Mouse (Mus musculus) heart, embryonic 13.5 days (tissue): ENCODE results near the gene Zcchc2. TPM values are rescaled to one million over a fixed set of nuclear protein-coding genes. Genes with fewer than 3 reads are reported as not detected.

Experiments
- ATAC-seq: fragments of 200-750 bp; cut with Nextera tagmentation; 2 replicates; pipeline ENCODE4 v1.8.0; 2017; ENCODE audit warnings: moderate TSS enrichment; ENCODE audit not compliant: insufficient number of reproducible peaks, low FRiP score, low TSS enrichment; ENCODE audit errors: extremely low read depth
- H3K27ac ChIP-seq: fragments of 300-500 bp; sonication (generic); replicated peaks from 2 replicates; pipeline ENCODE4 v1.5.1; 2015; ENCODE audit warnings: moderate library complexity, mild to moderate bottlenecking, inconsistent platforms
- H3K27me3 ChIP-seq: fragments of 300-500 bp; sonication (generic); replicated peaks from 2 replicates; pipeline ENCODE4 v1.6.1; 2015; ENCODE audit warnings: mild to moderate bottlenecking, inconsistent platforms
- H3K36me3 ChIP-seq: fragments of 300-500 bp; sonication (generic); 2 replicates; pipeline ENCODE4 v1.6.1; 2015; ENCODE audit warnings: mild to moderate bottlenecking, inconsistent platforms
- H3K4me1 ChIP-seq: fragments of 300-500 bp; sonication (generic); 2 replicates; pipeline ENCODE4 v1.6.1; 2015; ENCODE audit warnings: inconsistent platforms
- H3K4me2 ChIP-seq: fragments of 300-500 bp; sonication (generic); 2 replicates; pipeline ENCODE4 v1.6.1; 2015; ENCODE audit warnings: inconsistent platforms, mild to moderate bottlenecking, moderate library complexity
- H3K4me3 ChIP-seq: fragments of 300-500 bp; sonication (generic); 2 replicates; pipeline ENCODE4 v1.5.1; 2015; ENCODE audit warnings: moderate library complexity, mild to moderate bottlenecking, inconsistent platforms
- H3K9ac ChIP-seq: fragments of 300-500 bp; sonication (generic); 2 replicates; pipeline ENCODE4 v1.6.1; 2015; ENCODE audit warnings: inconsistent platforms, mild to moderate bottlenecking, moderate library complexity
- H3K9me3 ChIP-seq: fragments of 300-500 bp; sonication (generic); 2 replicates; pipeline ENCODE4 v1.6.1; 2016; ENCODE audit warnings: inconsistent platforms
- WGBS: fragments of 180-500 bp; shearing (Covaris S2); methylation state at CpG from one replicate; pipeline ENCODE4 v1.1.7; 2015; ENCODE audit warnings: mixed read lengths; 5-methylcytosine and 5-hydroxymethylcytosine counted together
- polyA plus RNA-seq: library from polyadenylated mRNA; unstranded; fragments of >200 nt; fragmentation: Nextera tagmentation; extraction: Ambion mirVana; gene quantifications from 2 replicates; pipeline ENCODE4 v1.2.1, GENCODE M21; 2015

Zcchc2 gene
- polyA plus RNA-seq, 1 experiment from 2014 or later: 1.3 TPM

DNA sequence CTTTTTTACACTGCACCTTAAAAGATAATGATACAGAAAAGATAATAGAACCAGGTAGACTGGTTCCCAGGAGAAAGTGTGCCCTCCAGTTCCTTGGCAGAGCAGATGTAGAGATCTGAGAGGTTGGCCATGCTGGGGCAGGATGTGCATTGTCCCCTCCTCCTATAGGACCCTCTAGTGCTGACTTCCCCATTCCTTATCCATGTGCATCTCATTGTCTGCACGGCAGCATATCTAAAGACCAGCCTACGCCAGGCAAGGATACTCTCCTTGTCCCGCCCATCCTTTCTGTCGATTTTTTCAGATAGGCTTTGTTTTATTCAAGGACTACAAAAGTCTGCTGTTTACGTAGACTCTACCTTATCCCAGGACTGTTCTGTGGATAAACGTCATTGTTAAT, 26.1 kb downstream of the Zcchc2 start:
- Histone ChIP-seq H3K4me2 (no peak overlapping the region), H3K4me1 (peaks cover 2% of the 10 kb centered on the region), H3K27me3 (no peaks in the 10 kb centered on the region), H3K4me3 (no peak overlapping the region), H3K9ac (no peak overlapping the region), H3K9me3 (no peaks in the 10 kb centered on the region), H3K36me3 (peaks cover 82% of the 10 kb centered on the region), H3K27ac (no peak overlapping the region)
- no peak for ATAC-seq
- WGBS: 64% methylated on average over 6 of the region's 6 CpGs

DNA sequence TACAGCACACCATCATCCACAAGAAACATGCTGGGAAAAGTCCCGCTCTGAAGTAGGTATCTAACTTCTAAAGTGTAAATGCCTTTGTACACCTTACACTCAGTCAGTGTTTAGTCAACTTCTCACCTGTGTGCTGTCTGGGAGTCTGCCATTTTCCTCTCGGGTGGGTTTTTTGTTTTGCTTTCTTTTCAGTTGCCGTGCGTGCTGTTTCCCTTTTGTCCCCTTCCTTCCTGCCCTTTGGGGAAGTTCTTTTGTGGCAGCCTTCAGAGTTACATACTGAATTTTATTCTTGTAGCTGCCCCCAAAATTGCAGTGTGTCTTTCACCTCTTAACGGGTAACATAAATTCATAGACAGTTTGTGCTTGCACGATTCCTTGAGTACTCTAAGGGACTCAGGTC, 29.6 kb downstream of the Zcchc2 start:
- H3K36me3 ChIP-seq: peaks cover 96% of the 10 kb centered on the region
- H3K27me3 ChIP-seq: no peaks in the 10 kb centered on the region
- H3K4me1 ChIP-seq: no peaks in the 10 kb centered on the region
- ATAC-seq: no peak
- no peak overlapping the region for H3K4me2 ChIP-seq
- H3K27ac ChIP-seq: no peak overlapping the region
- H3K9ac ChIP-seq: no peak overlapping the region
- no peaks in the 10 kb centered on the region for H3K9me3 ChIP-seq
- no peak overlapping the region for H3K4me3 ChIP-seq
- WGBS: 80% methylated on average over 6 of the region's 6 CpGs

DNA sequence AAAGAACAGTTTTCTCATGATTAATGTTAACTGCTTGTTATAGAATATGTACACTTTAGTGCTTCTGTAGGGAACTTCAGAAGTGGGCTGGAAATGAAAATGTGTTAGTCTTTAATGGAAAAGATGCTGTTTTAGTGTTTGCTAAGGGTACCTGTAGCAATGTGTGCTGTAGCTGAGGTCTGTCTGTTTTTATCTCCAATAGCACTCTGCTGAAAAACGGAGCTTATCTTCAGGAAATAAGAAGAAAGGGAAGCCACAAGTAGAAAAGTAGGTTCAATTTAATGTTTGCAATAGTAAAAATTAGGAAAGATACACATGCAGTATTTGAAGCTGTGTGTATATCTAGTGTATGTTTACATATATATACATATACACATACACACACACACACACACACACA, 32.8 kb downstream of the Zcchc2 start:
- Histone ChIP-seq H3K9me3 (no peaks in the 10 kb centered on the region), H3K9ac (no peak overlapping the region), H3K4me3 (no peak overlapping the region), H3K36me3 (peaks cover 90% of the 10 kb centered on the region), H3K27ac (no peak overlapping the region), H3K4me2 (no peak overlapping the region), H3K27me3 (no peaks in the 10 kb centered on the region), H3K4me1 (no peaks in the 10 kb centered on the region)
- no peak for ATAC-seq
- 47% methylated on average over 1 of the region's 1 CpGs for WGBS

DNA sequence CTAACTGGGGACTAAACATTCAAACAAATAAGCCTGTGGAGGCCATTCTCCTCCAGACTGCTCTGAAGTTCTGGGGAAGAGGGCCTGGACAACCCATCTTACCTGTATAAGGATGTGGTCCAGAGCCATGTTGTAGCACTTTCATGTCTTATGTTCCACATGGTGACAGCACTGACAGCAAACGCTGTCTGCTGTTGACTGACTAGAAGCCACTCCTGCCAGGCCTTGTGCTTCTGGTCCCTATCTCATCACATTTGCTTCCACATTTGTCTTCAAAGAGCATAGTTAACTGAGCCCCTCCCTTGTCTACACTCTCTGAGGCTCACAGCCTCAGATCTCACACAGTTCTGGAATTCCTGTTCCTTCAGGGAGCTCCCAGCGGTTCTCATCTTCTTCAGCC, 34.0 kb downstream of the Zcchc2 start:
- Histone ChIP-seq H3K4me2 (no peak overlapping the region), H3K4me3 (no peak overlapping the region), H3K4me1 (0 out of 2 replicates have a peak, but pooled peaks cover 5% of the 10 kb centered on the region), H3K36me3 (peaks cover 90% of the 10 kb centered on the region), H3K27me3 (no peaks in the 10 kb centered on the region), H3K9me3 (no peaks in the 10 kb centered on the region), H3K27ac (no peak overlapping the region), H3K9ac (no peak overlapping the region)
- no peak for ATAC-seq
- WGBS: 58% methylated on average over 2 of the region's 2 CpGs

DNA sequence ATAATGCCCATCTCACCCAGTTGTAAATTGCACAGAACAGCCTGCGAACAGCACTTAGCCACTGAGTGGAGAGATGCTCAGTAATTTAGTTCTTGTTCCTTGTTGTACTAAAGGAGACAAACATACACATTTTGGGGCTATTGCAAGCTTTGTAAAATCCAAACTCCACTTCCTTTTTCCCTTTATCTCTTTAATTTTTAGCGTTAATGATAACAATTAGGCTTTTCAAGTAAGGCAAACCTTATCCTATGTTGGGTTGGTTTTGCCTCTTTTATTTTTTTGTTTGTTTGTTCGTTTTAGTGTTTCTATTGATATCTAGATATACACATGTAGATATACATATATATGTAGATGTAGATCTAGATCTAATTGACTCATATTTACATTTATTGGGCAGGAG, 34.6 kb downstream of the Zcchc2 start:
- Histone ChIP-seq H3K27me3 (no peaks in the 10 kb centered on the region), H3K36me3 (peaks cover 91% of the 10 kb centered on the region), H3K27ac (no peak overlapping the region), H3K9ac (no peak overlapping the region), H3K4me2 (no peak overlapping the region), H3K4me1 (0 out of 2 replicates have a peak, but pooled peaks cover 5% of the 10 kb centered on the region), H3K4me3 (no peak overlapping the region), H3K9me3 (no peaks in the 10 kb centered on the region)
- no peak for ATAC-seq
- WGBS: 82% methylated on average over 3 of the region's 3 CpGs

DNA sequence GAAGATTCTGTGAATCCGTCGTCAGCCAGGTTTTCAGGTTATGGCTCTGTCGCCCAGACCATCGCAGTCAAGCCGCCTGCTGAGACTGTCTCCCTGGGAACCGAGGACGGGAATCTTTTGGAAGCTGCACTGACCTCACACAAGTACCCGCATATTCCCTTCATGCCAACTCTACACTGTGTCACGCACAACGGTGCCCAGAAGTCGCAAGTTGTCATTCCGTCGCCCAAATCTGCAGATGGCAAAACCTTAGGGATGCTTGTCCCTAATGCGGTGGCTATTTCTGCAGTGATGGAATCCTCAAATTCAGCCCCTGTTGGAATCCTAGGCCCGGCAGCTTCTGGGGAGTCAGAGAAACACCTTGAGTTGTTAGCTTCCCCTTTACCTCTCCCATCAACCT, 39.6 kb downstream of the Zcchc2 start:
- Histone ChIP-seq H3K36me3 (peaks cover 74% of the 10 kb centered on the region), H3K9ac (no peak overlapping the region), H3K27me3 (no peaks in the 10 kb centered on the region), H3K4me3 (no peak overlapping the region), H3K4me1 (peaks cover 9% of the 10 kb centered on the region; the same call in 1 of the 2 replicates), H3K4me2 (no peak overlapping the region), H3K27ac (no peak overlapping the region), H3K9me3 (no peaks in the 10 kb centered on the region)
- 94% methylated on average over 15 of the region's 15 CpGs for WGBS
- no peak for ATAC-seq

DNA sequence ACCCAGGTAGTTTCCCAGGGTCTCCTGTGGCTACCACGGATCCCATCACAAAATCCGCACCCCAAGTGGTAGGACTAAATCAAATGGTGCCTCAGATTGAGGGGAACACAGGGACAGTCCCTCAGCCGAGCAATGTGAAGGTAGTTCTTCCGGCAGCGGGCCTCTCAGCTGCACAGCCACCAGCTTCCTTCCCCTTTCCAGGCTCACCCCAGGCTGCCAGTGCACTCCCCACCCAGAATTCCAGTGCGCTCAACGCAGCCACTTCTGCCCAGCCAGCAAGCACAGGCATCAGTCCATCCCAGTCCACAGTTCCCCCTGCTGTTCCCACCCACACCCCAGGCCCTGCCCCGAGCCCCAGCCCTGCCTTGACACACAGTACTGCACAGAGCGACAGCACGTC, 40.1 kb downstream of the Zcchc2 start:
- no peak for ATAC-seq
- H3K27ac ChIP-seq: no peak overlapping the region
- no peak overlapping the region for H3K9ac ChIP-seq
- WGBS: 90% methylated on average over 10 of the region's 10 CpGs
- peaks cover 72% of the 10 kb centered on the region for H3K36me3 ChIP-seq
- H3K9me3 ChIP-seq: no peaks in the 10 kb centered on the region
- peaks cover 14% of the 10 kb centered on the region for H3K4me1 ChIP-seq
- H3K4me2 ChIP-seq: no peak overlapping the region
- H3K27me3 ChIP-seq: no peaks in the 10 kb centered on the region
- H3K4me3 ChIP-seq: no peak overlapping the region

DNA sequence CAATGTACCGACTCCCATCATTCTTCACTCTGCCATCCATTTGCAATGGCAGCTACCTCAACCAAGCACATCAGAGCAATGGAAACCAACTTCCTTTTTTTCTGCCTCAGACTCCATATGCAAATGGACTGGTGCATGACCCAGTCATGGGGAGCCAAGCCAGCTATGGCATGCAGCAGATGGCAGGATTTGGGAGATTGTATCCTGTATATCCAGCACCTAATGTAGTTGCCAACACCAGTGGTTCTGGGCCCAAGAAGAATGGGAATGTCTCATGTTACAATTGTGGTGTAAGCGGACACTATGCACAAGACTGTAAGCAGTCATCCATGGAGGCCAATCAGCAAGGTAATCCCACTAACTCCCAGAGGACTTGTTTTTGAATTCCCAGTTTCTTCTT, 40.7 kb downstream of the Zcchc2 start:
- ATAC-seq: no peak
- Histone ChIP-seq H3K27ac (no peak overlapping the region), H3K9me3 (no peaks in the 10 kb centered on the region), H3K9ac (no peak overlapping the region), H3K4me1 (peaks cover 15% of the 10 kb centered on the region), H3K4me3 (no peak overlapping the region), H3K27me3 (no peaks in the 10 kb centered on the region), H3K36me3 (peaks cover 67% of the 10 kb centered on the region), H3K4me2 (no peak overlapping the region)
- 95% methylated on average over 2 of the region's 2 CpGs for WGBS

DNA sequence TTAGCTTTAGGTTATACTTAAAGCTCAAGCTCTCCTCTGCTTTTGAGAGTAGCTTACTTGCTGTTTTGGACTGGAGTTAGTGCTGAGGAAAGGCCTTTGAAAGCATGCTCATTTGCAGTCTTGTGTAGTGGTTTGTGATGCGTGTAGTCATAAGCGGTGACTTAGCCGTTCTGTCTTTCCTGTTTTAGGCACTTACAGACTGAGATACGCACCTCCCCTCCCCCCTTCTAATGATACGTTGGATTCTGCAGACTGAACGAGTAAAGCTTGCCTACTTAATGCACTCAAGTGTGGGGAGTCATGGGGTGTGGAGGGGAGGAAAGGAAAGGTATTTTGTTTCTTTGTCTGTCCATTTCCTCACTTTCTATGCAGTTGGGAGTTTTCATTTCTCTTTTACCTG, 41.7 kb downstream of the Zcchc2 start:
- Histone ChIP-seq H3K27ac (no peak overlapping the region), H3K9me3 (no peaks in the 10 kb centered on the region), H3K4me2 (no peak overlapping the region), H3K27me3 (no peaks in the 10 kb centered on the region), H3K4me3 (no peak overlapping the region), H3K4me1 (peaks cover 15% of the 10 kb centered on the region), H3K36me3 (peaks cover 58% of the 10 kb centered on the region), H3K9ac (no peak overlapping the region)
- 74% methylated on average over 6 of the region's 6 CpGs for WGBS
- no peak for ATAC-seq

DNA sequence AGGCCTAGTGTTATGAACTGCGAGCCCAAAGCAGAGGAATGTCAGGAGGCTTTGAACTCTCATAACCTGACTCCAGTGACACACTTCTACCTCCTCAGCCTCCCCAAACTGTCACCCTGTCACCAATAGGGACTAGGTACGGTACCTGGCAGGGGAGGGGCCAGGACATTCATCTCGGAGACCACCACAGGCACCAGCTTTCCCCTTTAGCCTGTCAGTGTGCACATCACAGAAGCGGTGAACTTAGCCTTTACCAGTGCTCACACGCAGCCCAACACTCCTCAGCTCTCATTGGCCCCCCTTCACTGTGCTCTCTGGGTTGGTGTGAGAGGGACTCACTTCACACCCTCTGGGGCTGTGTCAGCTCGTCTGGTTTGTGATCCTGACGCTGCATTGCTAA, 44.6 kb downstream of the Zcchc2 start:
- Histone ChIP-seq H3K4me1 (peaks cover 29% of the 10 kb centered on the region), H3K36me3 (peaks cover 33% of the 10 kb centered on the region), H3K4me3 (no peak overlapping the region), H3K9me3 (no peaks in the 10 kb centered on the region), H3K27me3 (no peaks in the 10 kb centered on the region), H3K27ac (no peak overlapping the region), H3K9ac (no peak overlapping the region), H3K4me2 (no peak overlapping the region)
- ATAC-seq: no peak
- 72% methylated on average over 7 of the region's 7 CpGs for WGBS

DNA sequence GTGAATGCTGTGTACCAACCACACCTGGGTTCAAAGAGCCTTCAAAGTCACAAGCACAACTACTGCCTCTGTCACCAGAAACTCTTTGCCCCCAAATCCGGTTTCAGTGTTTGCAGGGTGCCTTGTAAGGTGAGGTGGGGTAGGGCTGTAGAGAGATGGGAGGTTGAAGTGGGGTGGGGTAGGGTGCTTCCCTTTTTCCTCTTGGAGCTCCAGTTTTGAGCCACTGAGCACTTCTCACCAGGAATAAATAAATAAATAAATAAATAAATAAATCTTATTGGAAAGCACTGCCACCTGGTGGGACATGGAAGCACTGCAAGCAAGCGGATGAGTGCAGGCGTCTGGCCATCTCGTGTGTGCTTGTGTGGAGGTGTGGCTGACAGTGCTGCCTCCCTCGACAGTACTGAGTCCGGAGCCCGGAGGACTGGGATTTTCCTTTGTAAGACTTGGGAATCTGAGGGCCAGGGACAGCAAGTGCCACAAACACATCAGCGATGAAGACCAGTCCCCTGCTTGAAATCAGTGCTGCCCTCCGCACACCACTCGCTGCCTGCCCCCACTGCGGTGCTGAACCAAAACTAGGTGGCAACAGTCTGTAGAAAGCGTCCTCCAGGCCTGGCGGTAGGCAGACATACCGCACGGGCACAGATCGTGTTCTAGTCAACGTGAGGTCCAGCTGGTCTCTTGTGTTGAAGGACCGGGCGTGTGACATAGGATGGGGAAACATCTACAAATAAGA, 46.8 kb downstream of the Zcchc2 start:
- no peak for ATAC-seq
- H3K4me1 ChIP-seq: peaks cover 36% of the 10 kb centered on the region
- no peaks in the 10 kb centered on the region for H3K27me3 ChIP-seq
- H3K27ac ChIP-seq: no peak overlapping the region
- WGBS: 57% methylated on average over 19 of the region's 19 CpGs
- H3K4me2 ChIP-seq: peak overlapping the region; percentile 33; the same call in 1 of the 2 replicates
- no peak overlapping the region for H3K4me3 ChIP-seq
- peak overlapping the region; percentile 33; the same call in 1 of the 2 replicates for H3K9ac ChIP-seq
- no peaks in the 10 kb centered on the region for H3K9me3 ChIP-seq
- peaks cover 12% of the 10 kb centered on the region for H3K36me3 ChIP-seq

DNA sequence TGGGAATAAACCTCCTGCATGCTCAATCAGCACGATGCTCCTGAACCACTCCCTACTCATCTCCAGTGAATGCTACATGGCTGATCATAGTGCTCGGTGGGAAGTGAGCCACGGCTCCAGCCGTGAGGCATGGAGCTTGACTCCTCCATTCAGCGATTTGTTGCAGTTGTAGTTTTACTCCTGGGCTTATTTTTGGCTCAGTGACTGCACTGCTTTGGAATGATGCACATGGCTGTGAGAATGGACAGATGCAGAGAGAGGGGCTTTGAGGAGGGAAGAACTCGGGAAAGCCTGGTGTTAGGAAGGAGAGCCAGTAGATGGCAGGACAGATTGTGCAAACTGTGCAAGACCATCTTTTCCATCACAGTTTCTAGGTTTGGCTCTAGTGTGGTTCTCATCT, 49.1 kb downstream of the Zcchc2 start:
- Histone ChIP-seq H3K9me3 (no peaks in the 10 kb centered on the region), H3K4me1 (peaks cover 48% of the 10 kb centered on the region), H3K36me3 (no peaks in the 10 kb centered on the region), H3K27me3 (no peaks in the 10 kb centered on the region), H3K9ac (no peak overlapping the region; the same call in 1 of the 2 replicates), H3K4me3 (no peak overlapping the region), H3K27ac (peak overlapping the region; percentile 62), H3K4me2 (peak overlapping the region; percentile 22)
- ATAC-seq: peak; percentile 59; the same call in 1 of the 2 replicates
- 26% methylated on average over 6 of the region's 6 CpGs for WGBS
